13 mouse cellular contexts compared by ENCODE assay signal in the genomic region with DNA sequence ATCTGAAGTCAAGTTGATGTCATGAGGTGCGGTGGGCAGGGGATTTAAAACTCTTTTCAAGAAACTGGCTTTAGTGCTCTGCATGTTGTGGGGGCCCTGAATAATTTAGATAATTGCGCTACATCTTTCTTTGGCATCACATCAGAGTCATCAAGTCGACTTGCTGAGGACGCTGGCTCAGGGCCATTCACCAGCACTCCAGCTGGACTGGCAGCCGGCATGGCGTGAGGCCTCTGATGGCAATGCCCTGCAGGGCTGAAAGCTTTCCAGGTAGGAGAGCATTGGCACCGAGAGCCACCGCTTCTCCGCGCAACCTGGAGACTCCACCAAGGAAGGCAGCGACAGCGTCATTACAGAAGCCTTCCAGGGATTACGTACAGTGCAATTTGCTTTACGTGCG.
DNase-seq lines count a peak whose midpoint lies in the region; ATAC-seq and TF ChIP-seq lines count a peak whose summit lies in the region.
"Had no signal": no experiment of that assay in that cellular context is flagged by ENCODE, and none has a peak within 500 bp of the region (broad histone marks: within the 10 kb centered on the region; RNA-seq: fewer than 3 reads in every experiment).

No protein-coding gene starts in this region.

- H3K9ac ChIP-seq in hindbrain, postnatal 0 days (replicated peaks; ENCODE audit: low read length), result no peak overlapping the region
- no peak overlapping the region for H3K9ac ChIP-seq in hindbrain, embryonic 13.5 days
- H3K9ac ChIP-seq: limb, embryonic 13.5 days had no signal

- 57% methylated on average over 15 of the region's 15 CpGs for WGBS in hindbrain, postnatal 0 days
- 88% methylated on average over 15 of the region's 15 CpGs for WGBS in hindbrain, embryonic 13.5 days

- H3K4me2 ChIP-seq in hindbrain, postnatal 0 days (ENCODE audit: low read depth, low read length), result no peak overlapping the region
- H3K4me2 ChIP-seq in hindbrain, embryonic 13.5 days, result no peak overlapping the region
- H3K4me2 ChIP-seq: limb, embryonic 13.5 days had no signal

- no peaks in the 10 kb centered on the region for H3K36me3 ChIP-seq in hindbrain, postnatal 0 days (ENCODE audit: insufficient read depth, low read length)
- H3K36me3 ChIP-seq in hindbrain, embryonic 13.5 days, result no peaks in the 10 kb centered on the region
- H3K36me3 ChIP-seq: heart, embryonic 10.5 days; limb, embryonic 13.5 days had no signal

- peak; percentile 23 to 60 for DNase-seq in adrenal gland, adult (ENCODE audit: inconsistent age in 2 of 2, low spot score in 1 of 2)
- no peak for DNase-seq in adrenal gland, postnatal 4 days (ENCODE audit: low spot score in 2 of 2)
- DNase-seq in hindbrain, postnatal 0 days (ENCODE audit: low spot score), result peak; percentile 71
- DNase-seq in brain, adult 2 months (ENCODE audit: low read depth, low spot score), result peak; percentile 79
- peak; percentile 74 for DNase-seq in cerebellum, adult 9-11 months
- DNase-seq in Muller cell, postnatal 12 days (ENCODE audit: inconsistent ontology term), result no peak
- DNase-seq in thymus, postnatal 4 days, result no peak
- DNase-seq: heart, postnatal 14 days; kidney, adult 9 months; lung, adult 18-20 months had no signal

- ATAC-seq in hindbrain, postnatal 0 days, result no peak
- no peak for ATAC-seq in hindbrain, embryonic 13.5 days (ENCODE audit: low FRiP score)

- no peaks in the 10 kb centered on the region for H3K27me3 ChIP-seq in hindbrain, postnatal 0 days (ENCODE audit: insufficient read depth, low read length)
- H3K27me3 ChIP-seq in hindbrain, embryonic 13.5 days, result no peaks in the 10 kb centered on the region
- H3K27me3 ChIP-seq: limb, embryonic 13.5 days had no signal

- H3K27ac ChIP-seq in hindbrain, postnatal 0 days, result no peak overlapping the region
- no peak overlapping the region for H3K27ac ChIP-seq in hindbrain, embryonic 13.5 days
- H3K27ac ChIP-seq: heart, embryonic 10.5 days; limb, embryonic 13.5 days had no signal

- H3K4me3 ChIP-seq in hindbrain, postnatal 0 days (ENCODE audit: low read length), result no peak overlapping the region
- H3K4me3 ChIP-seq in hindbrain, embryonic 13.5 days, result no peak overlapping the region
- H3K4me3 ChIP-seq: heart, embryonic 10.5 days; limb, embryonic 13.5 days had no signal

- H3K9me3 ChIP-seq in hindbrain, postnatal 0 days (ENCODE audit: low read length), result no peaks in the 10 kb centered on the region
- H3K9me3 ChIP-seq in hindbrain, embryonic 13.5 days, result no peaks in the 10 kb centered on the region
- H3K9me3 ChIP-seq: heart, embryonic 10.5 days; limb, embryonic 13.5 days had no signal

- no peak for TF ChIP-seq CTCF in hindbrain, postnatal 0 days (IDR thresholded peaks at IDR 0.05; ENCODE audit: low read depth)

- H3K4me1 ChIP-seq in hindbrain, postnatal 0 days (ENCODE audit: insufficient read depth, low read length), result no peaks in the 10 kb centered on the region
- H3K4me1 ChIP-seq in hindbrain, embryonic 13.5 days (replicated peaks), result no peaks in the 10 kb centered on the region
- H3K4me1 ChIP-seq: heart, embryonic 10.5 days had no signal

Comparison
In these comparisons a context has a peak if more than half of its experiments do, and no peak if none do; other contexts are left out.
1. DNase-seq: peak in adrenal gland, adult (2 of 2), hindbrain, postnatal 0 days (single experiment), brain, adult 2 months (single experiment) and cerebellum, adult 9-11 months (single experiment); none in adrenal gland, postnatal 4 days (0 of 2), Muller cell, postnatal 12 days (single experiment) and thymus, postnatal 4 days (single experiment).